Mouse (Mus musculus) hindbrain, embryonic 14.5 days (tissue): Measurements from ENCODE around the gene Mef2d. TPM values are rescaled to one million over a fixed set of nuclear protein-coding genes. Genes with fewer than 3 reads are reported as not detected.
A peak's percentile ranks its signal among the peaks of the same experiment; 100 is the strongest.

Source experiments
- ATAC-seq: fragments of 200-750 bp; cut with Nextera tagmentation; 2 replicates; pipeline ENCODE4 v1.8.0; 2017; ENCODE audit warnings: moderate number of reproducible peaks, mild to moderate bottlenecking, moderate TSS enrichment, moderate library complexity; ENCODE audit not compliant: low FRiP score
- DNase-seq: peaks from one replicate; pipeline ENCODE4 v3.0.0-alpha.2; 2015; ENCODE audit warnings: low spot score
- H3K27ac ChIP-seq: fragments of 300-500 bp; sonication (generic); 2 replicates; pipeline ENCODE4 v1.5.1; 2014; ENCODE audit warnings: mild to moderate bottlenecking, moderate library complexity
- H3K27me3 ChIP-seq: fragments of 300-500 bp; sonication (generic); 2 replicates; pipeline ENCODE4 v1.6.1; 2014; ENCODE audit warnings: mild to moderate bottlenecking, low read length, mixed read lengths; ENCODE audit not compliant: control insufficient read depth, insufficient read depth
- H3K36me3 ChIP-seq: fragments of 300-500 bp; sonication (generic); replicated peaks from 2 replicates; pipeline ENCODE4 v1.6.1; 2014; ENCODE audit not compliant: control insufficient read depth, insufficient read depth
- H3K4me1 ChIP-seq: fragments of 300-500 bp; sonication (generic); replicated peaks from 2 replicates; pipeline ENCODE4 v1.6.1; 2014; ENCODE audit warnings: antibody characterized with exemption, low read length, mixed read lengths; ENCODE audit not compliant: control insufficient read depth, insufficient read depth
- H3K4me2 ChIP-seq: fragments of 300-500 bp; sonication (generic); replicated peaks from 2 replicates; pipeline ENCODE4 v1.6.1; 2014; ENCODE audit warnings: mild to moderate bottlenecking, moderate library complexity
- H3K4me3 ChIP-seq: fragments of 300-500 bp; sonication (generic); replicated peaks from 2 replicates; pipeline ENCODE4 v1.5.1; 2014; ENCODE audit warnings: mild to moderate bottlenecking, low read length
- H3K9ac ChIP-seq: fragments of 300-500 bp; sonication (generic); 2 replicates; pipeline ENCODE4 v1.6.1; 2014
- H3K9me3 ChIP-seq: fragments of 300-500 bp; sonication (generic); 2 replicates; pipeline ENCODE4 v1.6.1; 2016; ENCODE audit warnings: low read length; ENCODE audit not compliant: control insufficient read depth
- WGBS: fragments of 180-500 bp; shearing (Covaris S2); extraction: QIAGEN DNeasy Blood & Tissue Kit; methylation state at CpG from one replicate; pipeline ENCODE4 v1.1.7; 2014; 5-methylcytosine and 5-hydroxymethylcytosine counted together
- polyA plus RNA-seq: library from polyadenylated mRNA; unstranded; fragments of >200 nt; fragmentation: Nextera tagmentation; extraction: Ambion mirVana; gene quantifications from 2 replicates; pipeline ENCODE4 v1.2.1, GENCODE M21; 2014

The Mef2d gene
- polyA plus RNA-seq, 1 experiment from 2014 or later = 20.4 TPM

DNA sequence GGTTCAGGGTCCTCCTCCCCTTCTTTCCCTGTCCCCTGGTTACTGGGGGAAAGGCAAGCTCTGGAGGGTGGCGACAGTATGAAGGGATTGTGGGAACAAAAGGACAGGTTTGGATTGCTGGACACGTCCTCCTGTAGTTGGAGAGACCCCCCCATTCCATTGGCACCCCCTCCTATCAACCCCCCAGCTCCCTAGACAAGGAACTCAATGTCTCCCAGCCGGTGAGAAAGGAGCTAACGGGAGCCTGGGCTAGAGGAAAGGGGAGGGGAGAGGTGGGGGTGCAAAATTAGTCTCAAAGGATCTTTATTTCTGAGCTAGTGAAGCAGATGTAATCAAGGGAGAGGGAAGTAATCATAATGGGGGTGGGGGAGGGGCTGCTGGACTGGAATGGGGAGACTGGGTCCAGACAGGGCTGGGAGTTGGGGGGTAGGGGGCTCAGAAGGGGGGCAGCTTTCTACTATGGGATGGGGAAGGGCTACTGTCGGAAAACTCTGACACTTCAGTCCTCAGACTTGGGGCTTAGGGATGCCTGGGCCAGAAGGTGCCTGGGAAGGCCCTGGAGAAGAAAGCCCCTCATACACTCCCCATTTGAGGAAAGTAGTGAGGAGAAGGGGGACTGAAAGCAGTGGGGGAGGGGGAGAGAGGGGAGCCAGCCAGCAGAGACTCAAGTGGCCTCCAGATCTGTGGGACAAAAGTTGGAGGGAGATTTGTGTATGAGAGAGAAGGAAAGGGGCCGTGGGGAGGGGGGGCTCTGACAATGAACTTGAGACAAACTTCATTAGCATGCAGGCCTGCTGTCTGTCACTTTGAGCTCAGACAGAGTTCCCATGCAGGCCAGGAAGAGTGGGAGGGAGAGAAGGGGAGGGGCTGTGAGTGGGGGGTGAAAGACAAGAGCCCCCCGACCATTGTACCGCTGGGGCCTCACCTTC is 63.7 kb downstream of the Mef2d start:
- H3K9me3 ChIP-seq = no peaks in the 10 kb centered on the region
- H3K4me1 ChIP-seq = peaks cover 61% of the 10 kb centered on the region
- H3K4me3 ChIP-seq = peak overlapping the region; percentile 68
- DNase-seq (peak; percentile 71), ATAC-seq (peak; percentile 67)
- peaks cover 28% of the 10 kb centered on the region for H3K27me3 ChIP-seq
- H3K9ac ChIP-seq = peak overlapping the region; percentile 96
- under 1% methylated on average over 8 of the region's 8 CpGs for WGBS
- H3K27ac ChIP-seq = peak overlapping the region; percentile 98
- H3K4me2 ChIP-seq = peak overlapping the region; percentile 94
- no peaks in the 10 kb centered on the region; the same call in none of the 2 replicates for H3K36me3 ChIP-seq

DNA sequence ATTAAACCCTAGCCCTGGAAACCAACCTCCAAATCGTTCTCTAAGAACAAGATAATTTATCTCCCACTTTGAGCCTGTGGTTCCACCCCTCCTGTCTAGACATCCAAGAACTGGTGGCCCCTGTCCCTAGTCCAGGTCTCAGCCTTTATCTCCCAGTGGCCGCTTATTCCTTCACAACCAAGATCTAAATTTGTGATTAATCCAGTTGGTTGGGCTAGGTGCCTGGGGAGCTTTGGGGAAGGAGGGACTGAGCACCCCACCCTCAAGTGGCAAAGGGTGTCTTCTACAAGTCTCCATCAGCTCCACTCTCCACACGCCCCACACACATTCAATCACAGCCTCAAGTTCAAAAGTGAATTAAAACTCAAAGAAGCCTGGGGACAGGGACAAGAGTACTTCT is 64.3 kb downstream of the Mef2d start:
- Histone ChIP-seq H3K4me1 (peaks cover 60% of the 10 kb centered on the region), H3K9ac (peak overlapping the region; percentile 96), H3K4me2 (peak overlapping the region; percentile 94), H3K27me3 (peaks cover 28% of the 10 kb centered on the region), H3K4me3 (peak overlapping the region; percentile 68), H3K36me3 (no peaks in the 10 kb centered on the region; the same call in none of the 2 replicates), H3K27ac (peak overlapping the region; percentile 98), H3K9me3 (no peaks in the 10 kb centered on the region)
- 1% methylated on average over 3 of the region's 3 CpGs for WGBS
- ATAC-seq (peak; percentile 12; the same call in 1 of the 2 replicates), DNase-seq (peak; percentile 51)

DNA sequence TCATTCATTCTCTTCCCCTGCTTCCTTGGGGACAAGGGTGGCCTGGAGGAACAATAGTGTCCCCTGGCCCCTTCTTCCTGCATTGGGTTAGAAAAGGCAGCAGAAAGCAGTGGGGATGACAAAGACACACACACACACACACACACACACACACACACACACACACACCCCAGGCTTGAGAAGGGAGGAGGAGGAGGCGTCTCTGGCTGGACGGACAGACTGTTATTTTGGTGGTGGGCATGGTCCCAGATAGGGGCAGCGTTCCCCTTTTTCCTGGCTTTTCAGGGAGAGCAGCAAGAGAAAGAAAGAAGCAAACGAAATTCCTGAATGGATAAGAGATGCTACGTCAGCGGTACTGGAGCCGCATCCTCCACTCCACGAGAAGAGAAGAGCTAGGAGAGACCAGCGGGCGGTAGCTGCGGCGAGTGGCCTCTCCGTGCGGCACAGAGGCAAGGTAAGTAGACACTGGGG is 64.8 kb downstream of the Mef2d start:
- DNase-seq = peak; percentile 62
- H3K27ac ChIP-seq = peak overlapping the region; percentile 98
- H3K9me3 ChIP-seq = no peaks in the 10 kb centered on the region
- H3K9ac ChIP-seq = peak overlapping the region; percentile 96
- H3K27me3 ChIP-seq = peaks cover 23% of the 10 kb centered on the region
- peak overlapping the region; percentile 94 for H3K4me2 ChIP-seq
- H3K36me3 ChIP-seq = no peaks in the 10 kb centered on the region; the same call in none of the 2 replicates
- WGBS = 0% methylated on average over 14 of the region's 14 CpGs
- peak overlapping the region; percentile 68 for H3K4me3 ChIP-seq
- H3K4me1 ChIP-seq = peaks cover 62% of the 10 kb centered on the region
- peak; percentile 15; the same call in 1 of the 2 replicates for ATAC-seq

DNA sequence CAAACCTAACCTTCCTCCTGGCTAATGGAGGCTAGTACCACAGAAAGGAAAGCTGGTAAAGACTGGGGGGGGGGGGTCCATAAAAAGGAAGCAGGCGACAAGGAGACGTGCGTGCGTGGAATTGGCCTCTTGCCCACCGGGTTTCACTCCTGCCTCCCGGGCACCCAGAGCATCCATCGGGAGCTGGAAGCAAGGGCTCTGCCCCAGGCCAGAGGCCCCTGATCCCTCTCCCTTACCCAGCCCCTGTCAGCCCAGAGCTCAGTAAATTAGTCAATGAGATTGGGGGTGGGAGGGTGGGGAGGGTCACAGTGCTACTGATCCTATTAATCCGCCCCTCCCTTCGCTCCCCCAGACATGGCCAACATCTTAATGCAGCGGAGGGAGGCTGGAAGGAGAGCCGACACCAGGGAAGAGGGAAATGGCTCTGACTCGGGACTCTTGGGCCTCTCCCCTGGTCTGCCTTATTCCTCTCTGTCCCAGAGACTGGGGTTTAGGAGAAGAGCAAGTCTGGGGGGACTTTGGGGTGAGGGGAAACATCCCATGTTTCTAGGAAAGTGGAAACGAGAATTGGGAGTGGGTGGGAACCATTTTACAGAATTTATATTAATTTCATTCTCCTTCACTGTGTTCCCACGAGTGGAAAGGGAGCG is 65.4 kb downstream of the Mef2d start:
- DNase-seq (peak; percentile 52), ATAC-seq (no peak; the same call in 1 of the 2 replicates)
- Histone ChIP-seq H3K36me3 (no peaks in the 10 kb centered on the region; the same call in none of the 2 replicates), H3K4me3 (peak overlapping the region; percentile 68), H3K9me3 (no peaks in the 10 kb centered on the region), H3K4me2 (peak overlapping the region; percentile 94), H3K27me3 (peaks cover 22% of the 10 kb centered on the region), H3K27ac (peak overlapping the region; percentile 98), H3K4me1 (peaks cover 60% of the 10 kb centered on the region), H3K9ac (peak overlapping the region; percentile 96)
- 1% methylated on average over 14 of the region's 15 CpGs for WGBS

DNA sequence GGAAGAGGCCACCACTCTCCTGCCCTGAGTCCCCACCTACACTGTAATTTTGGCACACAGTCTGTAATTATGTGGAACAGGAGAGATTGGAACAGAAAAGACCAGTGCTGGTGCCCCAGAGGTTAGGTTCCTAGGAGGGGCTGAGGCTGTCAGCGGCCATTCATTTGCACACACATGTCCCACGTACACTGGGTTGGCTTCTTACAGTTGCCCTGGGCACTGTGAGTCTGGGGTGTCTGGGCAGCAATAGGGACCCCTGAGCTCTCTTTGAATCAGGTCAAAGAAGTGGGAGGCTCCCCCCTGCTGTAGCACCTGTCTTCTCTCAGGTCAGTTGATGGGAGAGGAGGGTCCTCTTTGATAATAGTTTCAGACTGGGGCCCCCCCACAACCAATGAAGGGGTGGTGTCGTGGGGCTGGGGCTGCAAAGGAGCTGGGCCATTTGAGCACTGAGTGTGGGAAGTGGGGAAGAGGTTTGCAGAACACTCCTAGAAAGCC is 66.1 kb downstream of the Mef2d start:
- Histone ChIP-seq H3K9me3 (no peaks in the 10 kb centered on the region), H3K9ac (peak overlapping the region; percentile 96), H3K27me3 (peaks cover 22% of the 10 kb centered on the region), H3K4me3 (peak overlapping the region; percentile 68), H3K27ac (peak overlapping the region; percentile 98), H3K4me1 (peaks cover 54% of the 10 kb centered on the region), H3K36me3 (no peaks in the 10 kb centered on the region; the same call in none of the 2 replicates), H3K4me2 (peak overlapping the region; percentile 94)
- DNase-seq (peak; percentile 23), ATAC-seq (no peak)
- WGBS = 2% methylated on average over 3 of the region's 3 CpGs

DNA sequence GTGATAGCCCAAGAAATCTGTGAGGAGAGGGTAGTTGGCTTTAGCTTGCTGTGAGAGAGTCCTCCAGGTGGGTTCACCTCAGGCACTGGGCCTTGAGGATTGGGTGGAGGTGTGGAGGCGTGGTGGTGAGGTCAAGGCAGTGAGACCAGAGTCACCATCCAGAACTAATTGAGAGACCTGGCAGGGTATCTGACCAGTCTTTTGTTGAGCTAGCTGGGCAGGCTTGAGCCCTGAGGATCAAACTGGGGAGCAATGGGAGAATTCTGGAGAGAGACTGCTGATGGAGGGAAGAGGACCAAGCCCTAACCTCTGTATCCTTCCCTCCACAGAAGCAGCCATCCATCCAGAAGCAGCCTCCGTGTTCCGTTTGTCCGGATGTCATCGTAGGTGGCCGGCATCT is 67.1 kb downstream of the Mef2d start:
- peak overlapping the region; percentile 94 for H3K4me2 ChIP-seq
- 2% methylated on average over 6 of the region's 6 CpGs for WGBS
- peak; percentile 23 for DNase-seq
- H3K27ac ChIP-seq = peak overlapping the region; percentile 98
- peaks cover 19% of the 10 kb centered on the region for H3K27me3 ChIP-seq
- peak overlapping the region; percentile 96 for H3K9ac ChIP-seq
- no peaks in the 10 kb centered on the region; the same call in none of the 2 replicates for H3K36me3 ChIP-seq
- no peak for ATAC-seq
- no peaks in the 10 kb centered on the region for H3K9me3 ChIP-seq
- peak overlapping the region; percentile 68 for H3K4me3 ChIP-seq
- H3K4me1 ChIP-seq = peaks cover 44% of the 10 kb centered on the region

DNA sequence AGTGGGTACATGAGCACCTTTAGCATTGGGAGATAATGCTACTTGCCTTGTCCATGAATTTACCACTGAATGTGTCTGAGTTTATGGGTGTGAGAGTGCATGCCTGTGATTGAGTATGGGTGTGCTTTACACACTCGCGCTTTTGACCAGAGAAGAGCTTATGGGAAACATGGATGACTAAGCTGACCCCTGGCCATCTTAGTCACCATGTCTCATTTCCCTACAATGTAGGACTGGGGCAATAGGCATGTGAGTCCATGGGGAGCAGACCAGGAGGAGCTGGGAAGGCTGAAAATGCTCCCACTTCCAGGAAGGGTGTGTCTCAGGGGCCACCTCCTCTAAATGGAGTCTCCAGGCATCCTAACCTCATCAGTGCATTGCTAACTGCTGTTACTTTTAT is 67.9 kb downstream of the Mef2d start:
- Histone ChIP-seq H3K4me2 (peak overlapping the region; percentile 94), H3K4me1 (peaks cover 37% of the 10 kb centered on the region), H3K27ac (peak overlapping the region; percentile 98), H3K4me3 (peak overlapping the region; percentile 68), H3K27me3 (peaks cover 13% of the 10 kb centered on the region), H3K36me3 (peaks cover 7% of the 10 kb centered on the region), H3K9me3 (no peaks in the 10 kb centered on the region), H3K9ac (peak overlapping the region; percentile 96)
- 15% methylated on average over 2 of the region's 2 CpGs for WGBS
- DNase-seq (peak; percentile 22), ATAC-seq (no peak)

DNA sequence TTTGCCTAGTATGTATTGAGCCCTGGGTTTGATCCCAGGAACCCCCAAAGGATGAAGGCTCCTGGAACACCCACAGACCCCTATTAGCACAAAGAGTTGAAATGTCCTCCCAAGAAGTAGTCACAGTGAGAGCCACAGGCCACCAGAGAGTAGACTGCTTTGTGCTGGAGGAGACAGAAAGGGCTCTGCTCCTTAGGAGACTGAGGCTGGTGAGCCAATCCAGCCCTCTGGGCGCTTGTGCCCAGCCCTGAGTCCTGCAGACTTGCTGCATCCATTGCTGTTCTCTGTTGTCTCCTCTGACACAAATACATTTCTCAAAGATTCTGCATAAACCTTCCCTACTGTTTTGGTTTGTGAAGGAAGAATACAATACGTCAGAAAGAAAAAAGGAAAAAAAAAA is 68.7 kb downstream of the Mef2d start:
- H3K4me1 ChIP-seq = peaks cover 29% of the 10 kb centered on the region
- ATAC-seq (no peak), DNase-seq (peak; percentile 23)
- H3K9me3 ChIP-seq = no peaks in the 10 kb centered on the region
- peak overlapping the region; percentile 96 for H3K9ac ChIP-seq
- H3K4me3 ChIP-seq = peak overlapping the region; percentile 68
- peak overlapping the region; percentile 98 for H3K27ac ChIP-seq
- H3K27me3 ChIP-seq = peaks cover 13% of the 10 kb centered on the region
- peaks cover 15% of the 10 kb centered on the region for H3K36me3 ChIP-seq
- H3K4me2 ChIP-seq = peak overlapping the region; percentile 94
- 8% methylated on average over 2 of the region's 2 CpGs for WGBS

DNA sequence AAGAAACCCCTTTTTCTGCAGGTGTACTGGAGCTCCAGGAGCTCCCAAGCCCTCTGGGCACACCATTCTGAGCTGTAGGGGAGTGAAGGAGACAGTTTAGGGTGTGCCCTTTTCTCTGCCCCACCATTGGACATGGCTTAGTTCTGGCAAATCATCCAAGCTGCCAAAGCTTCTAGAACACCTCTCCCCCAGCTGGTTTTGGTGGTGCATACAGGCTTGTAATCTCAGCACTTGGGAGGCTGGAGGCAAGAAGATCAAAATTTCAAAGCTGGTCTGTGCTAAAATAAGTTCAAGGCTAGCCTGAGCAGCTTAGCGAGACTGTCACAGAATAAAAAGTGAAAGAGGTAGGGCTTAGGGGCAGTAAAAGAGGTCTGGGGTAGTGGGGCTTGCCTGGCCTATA is 70.2 kb downstream of the Mef2d start:
- Histone ChIP-seq H3K4me3 (peak overlapping the region; percentile 68), H3K4me1 (peaks cover 22% of the 10 kb centered on the region; the same call in 1 of the 2 replicates), H3K4me2 (peak overlapping the region; percentile 94), H3K9me3 (no peaks in the 10 kb centered on the region), H3K36me3 (peaks cover 19% of the 10 kb centered on the region), H3K27me3 (peaks cover 9% of the 10 kb centered on the region), H3K27ac (peak overlapping the region; percentile 98), H3K9ac (peak overlapping the region; percentile 96)
- 14% methylated on average over 1 of the region's 1 CpGs for WGBS
- no peak for ATAC-seq
- no peak for DNase-seq
